Mouse (Mus musculus) kidney, postnatal 0 days (tissue): ENCODE measurements around the gene Wdr19. TPM values are rescaled to one million over a fixed set of nuclear protein-coding genes. Genes with fewer than 3 reads are reported as not detected.

Experiments
- ATAC-seq: fragments of 200-750 bp; cut with Nextera tagmentation; replicated peaks from 2 replicates; pipeline ENCODE4 v1.8.0; 2017; ENCODE audit warnings: low read depth, moderate number of reproducible peaks, moderate TSS enrichment, moderate library complexity; ENCODE audit not compliant: low FRiP score
- DNase-seq: peaks from one replicate; pipeline ENCODE4 v3.0.0-alpha.2; 2016; ENCODE audit warnings: low spot score
- H3K27ac ChIP-seq: fragments of 300-500 bp; sonication (generic); 2 replicates; pipeline ENCODE4 v1.5.1; 2014; ENCODE audit warnings: mild to moderate bottlenecking
- H3K27me3 ChIP-seq: fragments of 300-500 bp; sonication (generic); 2 replicates; pipeline ENCODE4 v1.6.1; 2014; ENCODE audit warnings: low read length, mixed read lengths; ENCODE audit not compliant: insufficient read depth
- H3K36me3 ChIP-seq: fragments of 300-500 bp; sonication (generic); 2 replicates; pipeline ENCODE4 v1.6.1; 2014; ENCODE audit warnings: low read length, mixed read lengths; ENCODE audit not compliant: insufficient read depth
- H3K4me1 ChIP-seq: fragments of 300-500 bp; sonication (generic); replicated peaks from 2 replicates; pipeline ENCODE4 v1.6.1; 2014; ENCODE audit warnings: antibody characterized with exemption, low read length, mixed read lengths; ENCODE audit not compliant: insufficient read depth
- H3K4me2 ChIP-seq: fragments of 300-500 bp; sonication (generic); 2 replicates; pipeline ENCODE4 v1.6.1; 2014; ENCODE audit warnings: mild to moderate bottlenecking, low read length, moderate library complexity, mixed read lengths
- H3K4me3 ChIP-seq: fragments of 300-500 bp; sonication (generic); replicated peaks from 2 replicates; pipeline ENCODE4 v1.5.1; 2014; ENCODE audit warnings: low read depth, low read length
- H3K9ac ChIP-seq: fragments of 300-500 bp; sonication (generic); 2 replicates; pipeline ENCODE4 v1.6.1; 2014; ENCODE audit warnings: low read depth, low read length
- H3K9me3 ChIP-seq: fragments of 300-500 bp; sonication (generic); replicated peaks from 2 replicates; pipeline ENCODE4 v1.6.1; 2016; ENCODE audit warnings: low read length, inconsistent platforms, mixed read lengths
- CTCF ChIP-seq: IDR thresholded peaks from 2 replicates; pipeline ENCODE4 v1.5.1; 2016; ENCODE audit warnings: antibody characterized with exemption, low read depth, mild to moderate bottlenecking, moderate library complexity
- WGBS: fragments of 180-500 bp; shearing (Covaris S2); extraction: QIAGEN DNeasy Blood & Tissue Kit; methylation state at CpG from one replicate; pipeline ENCODE4 v1.1.7; 2014; 5-methylcytosine and 5-hydroxymethylcytosine counted together
- polyA plus RNA-seq: library from polyadenylated mRNA; unstranded; fragments of >200 nt; fragmentation: Nextera tagmentation; extraction: Ambion mirVana; gene quantifications from 2 replicates; pipeline ENCODE4 v1.2.1, GENCODE M21; 2015

The Wdr19 gene
- polyA plus RNA-seq, 1 experiment from 2014 or later: 10.2 TPM

DNA sequence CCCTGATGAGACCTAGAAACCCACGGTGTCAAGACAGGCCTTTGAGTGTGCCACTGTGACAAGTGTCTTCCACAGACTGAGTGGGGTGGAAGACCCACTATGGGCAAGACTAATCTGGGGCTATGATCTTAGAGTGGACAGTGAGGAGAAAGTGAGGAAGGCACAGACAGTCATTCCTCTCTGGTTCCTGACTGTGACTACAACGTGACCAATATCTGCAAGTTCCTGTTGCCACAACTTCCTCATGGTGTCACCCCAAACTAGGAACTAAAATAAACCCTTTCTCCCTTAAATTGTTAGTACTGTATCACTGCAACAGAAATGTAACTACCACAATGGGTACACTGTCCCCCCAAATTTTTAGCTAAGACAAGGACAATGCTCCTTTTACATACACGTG, 109.4 kb downstream of the Wdr19 start:
- H3K9me3 ChIP-seq: no peaks in the 10 kb centered on the region
- WGBS: 97% methylated on average over 3 of the region's 3 CpGs
- H3K27ac ChIP-seq: no peak overlapping the region
- no peaks in the 10 kb centered on the region for H3K4me1 ChIP-seq
- ATAC-seq (no peak), DNase-seq (no peak)
- no peak overlapping the region for H3K4me2 ChIP-seq
- no peak overlapping the region for H3K9ac ChIP-seq
- no peak for TF ChIP-seq CTCF
- H3K27me3 ChIP-seq: no peaks in the 10 kb centered on the region
- H3K4me3 ChIP-seq: no peak overlapping the region
- H3K36me3 ChIP-seq: peaks cover 17% of the 10 kb centered on the region

Other genes starting within 250 kb of the Wdr19 start
- gene Tlr6, start 239.6 kb upstream of the Wdr19 start, polyA plus RNA-seq: 0.32 and 0.42 TPM in 2 replicates
- gene Fam114a1, start 229.6 kb upstream of the Wdr19 start, polyA plus RNA-seq: 28.9 and 32.6 TPM in 2 replicates
- 0.18 and 0.19 TPM in 2 replicates for gene Tmem156, start 107.6 kb upstream of the Wdr19 start, polyA plus RNA-seq
- gene Klhl5, start 92.2 kb upstream of the Wdr19 start, polyA plus RNA-seq: 26.5 and 27.5 TPM in 2 replicates
- gene Rfc1, start 136.0 kb downstream of the Wdr19 start, polyA plus RNA-seq: 69.1 and 74.3 TPM in 2 replicates
- 0.05 and 0.12 TPM in 2 replicates for gene Klb, start 148.6 kb downstream of the Wdr19 start, polyA plus RNA-seq
- 1,132 and 1,215 TPM in 2 replicates for gene Rpl9, start 191.7 kb downstream of the Wdr19 start, polyA plus RNA-seq
- gene Lias, start 191.8 kb downstream of the Wdr19 start, polyA plus RNA-seq: 66.7 and 67.3 TPM in 2 replicates
- gene Ugdh, start 236.3 kb downstream of the Wdr19 start, polyA plus RNA-seq: 94.5 and 103 TPM in 2 replicates